ENCODE assay signal across 8 mouse cellular contexts in genomic region chr2:128176391-128177044, GRCm38 (mm10). TPM values are rescaled to one million over a fixed set of nuclear protein-coding genes. Genes with fewer than 3 reads are reported as not detected.
DNase-seq lines count a peak whose midpoint lies in the region; ATAC-seq and TF ChIP-seq lines count a peak whose summit lies in the region.
"Had no signal": no experiment of that assay in that cellular context is flagged by ENCODE, and none has a peak within 500 bp of the region (broad histone marks: within the 10 kb centered on the region; RNA-seq: fewer than 3 reads in every experiment).

No protein-coding gene starts in this region.

- H3K27me3 ChIP-seq in intestine, embryonic 14.5 days (replicated peaks; ENCODE audit: control insufficient read depth, insufficient read depth, low read length): no peaks in the 10 kb centered on the region
- H3K27me3 ChIP-seq in intestine, postnatal 0 days (replicated peaks; ENCODE audit: control insufficient read depth, insufficient read depth, low read length): no peaks in the 10 kb centered on the region
- no peaks in the 10 kb centered on the region for H3K27me3 ChIP-seq in embryonic facial prominence, embryonic 15.5 days
- H3K27me3 ChIP-seq in intestine, embryonic 16.5 days (replicated peaks; ENCODE audit: control insufficient read depth, insufficient read depth, low read length): no peaks in the 10 kb centered on the region

- WGBS in intestine, embryonic 14.5 days: 39% methylated on average over 12 of the region's 12 CpGs
- WGBS in intestine, postnatal 0 days: 51% methylated on average over 12 of the region's 12 CpGs
- 42% methylated on average over 12 of the region's 12 CpGs for WGBS in embryonic facial prominence, embryonic 15.5 days
- 47% methylated on average over 12 of the region's 12 CpGs for whole genome bisulfite sequencing in intestine, embryonic 16.5 days

- peak overlapping the region; percentile 12; the same call in 1 of the 2 replicates for H3K27ac ChIP-seq in intestine, embryonic 14.5 days (ENCODE audit: low read depth)
- H3K27ac ChIP-seq in intestine, postnatal 0 days (ENCODE audit: low read depth, low read length): no peak overlapping the region
- no peak overlapping the region for H3K27ac ChIP-seq in embryonic facial prominence, embryonic 15.5 days (replicated peaks)
- no peak overlapping the region for H3K27ac ChIP-seq in intestine, embryonic 16.5 days (ENCODE audit: low read length)
- H3K27ac ChIP-seq: macrophage had no signal

- H3K9ac ChIP-seq in intestine, embryonic 14.5 days (ENCODE audit: low read length): no peak overlapping the region
- no peak overlapping the region for H3K9ac ChIP-seq in intestine, postnatal 0 days (ENCODE audit: low read depth, low read length)
- H3K9ac ChIP-seq in embryonic facial prominence, embryonic 15.5 days: no peak overlapping the region
- peak overlapping the region; percentile 7; the same call in 1 of the 2 replicates for H3K9ac ChIP-seq in intestine, embryonic 16.5 days (ENCODE audit: low read depth, low read length)

- H3K4me1 ChIP-seq in intestine, embryonic 14.5 days (replicated peaks; ENCODE audit: control insufficient read depth, insufficient read depth, low read length): peaks cover 23% of the 10 kb centered on the region
- peaks cover 12% of the 10 kb centered on the region for H3K4me1 ChIP-seq in intestine, postnatal 0 days (replicated peaks; ENCODE audit: control insufficient read depth, insufficient read depth, low read length)
- peaks cover 22% of the 10 kb centered on the region for H3K4me1 ChIP-seq in embryonic facial prominence, embryonic 15.5 days
- peaks cover 39% of the 10 kb centered on the region for H3K4me1 ChIP-seq in intestine, embryonic 16.5 days (ENCODE audit: control insufficient read depth, insufficient read depth, low read length)

- H3K4me2 ChIP-seq in intestine, embryonic 14.5 days (ENCODE audit: low read length): no peak overlapping the region
- H3K4me2 ChIP-seq in intestine, postnatal 0 days (replicated peaks; ENCODE audit: low read depth): no peak overlapping the region
- 0 out of 2 replicates have a peak overlapping the region, but pooled peaks have one; percentile 4 for H3K4me2 ChIP-seq in embryonic facial prominence, embryonic 15.5 days (replicated peaks)
- H3K4me2 ChIP-seq in intestine, embryonic 16.5 days (ENCODE audit: low read depth, low read length): no peak overlapping the region

- no peak overlapping the region for H3K4me3 ChIP-seq in intestine, embryonic 14.5 days (ENCODE audit: low read depth, low read length)
- no peak overlapping the region for H3K4me3 ChIP-seq in intestine, postnatal 0 days (ENCODE audit: low read depth, low read length)
- no peak overlapping the region for H3K4me3 ChIP-seq in embryonic facial prominence, embryonic 15.5 days (replicated peaks)
- no peak overlapping the region for H3K4me3 ChIP-seq in intestine, embryonic 16.5 days (ENCODE audit: low read length)

- DNase-seq in intestine, embryonic 14.5 days (ENCODE audit: low spot score): no peak
- peak; percentile 51 for DNase-seq in Muller cell, postnatal 12 days (ENCODE audit: inconsistent ontology term)
- DNase-seq in ovary, postnatal 36 days (ENCODE audit: low spot score): no peak
- DNase-seq in spleen, postnatal 4 days (ENCODE audit: low spot score in 2 of 2): no peak

- no peak for TF ChIP-seq CTCF in intestine, postnatal 0 days (IDR thresholded peaks at IDR 0.05; ENCODE audit: low read depth)

- H3K36me3 ChIP-seq in intestine, embryonic 14.5 days (ENCODE audit: control insufficient read depth, insufficient read depth, low read length): no peaks in the 10 kb centered on the region
- H3K36me3 ChIP-seq in intestine, postnatal 0 days (ENCODE audit: control insufficient read depth, insufficient read depth): no peaks in the 10 kb centered on the region
- no peaks in the 10 kb centered on the region for H3K36me3 ChIP-seq in embryonic facial prominence, embryonic 15.5 days
- H3K36me3 ChIP-seq in intestine, embryonic 16.5 days (ENCODE audit: control insufficient read depth, insufficient read depth, low read length): no peaks in the 10 kb centered on the region

- no peaks in the 10 kb centered on the region for H3K9me3 ChIP-seq in intestine, embryonic 14.5 days (ENCODE audit: control insufficient read depth, low read length)
- H3K9me3 ChIP-seq in intestine, postnatal 0 days (ENCODE audit: control insufficient read depth): no peaks in the 10 kb centered on the region
- no peaks in the 10 kb centered on the region for H3K9me3 ChIP-seq in embryonic facial prominence, embryonic 15.5 days (replicated peaks)
- no peaks in the 10 kb centered on the region for H3K9me3 ChIP-seq in intestine, embryonic 16.5 days (ENCODE audit: control insufficient read depth, low read length)

- no peak for ATAC-seq in intestine, embryonic 14.5 days (replicated peaks; ENCODE audit: low FRiP score, low TSS enrichment, low read depth)
- no peak for ATAC-seq in intestine, postnatal 0 days
- no peak for ATAC-seq in embryonic facial prominence, embryonic 15.5 days (ENCODE audit: insufficient number of reproducible peaks, low FRiP score, low TSS enrichment, low read depth)
- ATAC-seq in intestine, embryonic 16.5 days: no peak

RNA-seq across cellular contexts. Expression of gene Bcl2l11, which starts 50.7 kb away (rescaled TPM):
- 14.1 and 14.9 TPM in 2 replicates for polyA plus RNA-seq in intestine, embryonic 14.5 days (2014; fragmentation: Nextera tagmentation; extraction: Ambion mirVana)
- polyA plus RNA-seq in intestine, postnatal 0 days (2015; fragmentation: Nextera tagmentation; extraction: Ambion mirVana): 7.3 and 7.5 TPM in 2 replicates
- 17.3 and 17.4 TPM in 2 replicates for polyA plus RNA-seq in embryonic facial prominence, embryonic 15.5 days (2015; fragmentation: Nextera tagmentation; extraction: Ambion mirVana)
- polyA plus RNA-seq in intestine, embryonic 16.5 days (2015; fragmentation: Nextera tagmentation; extraction: Ambion mirVana): 10.0 and 10.6 TPM in 2 replicates
